Mouse (Mus musculus) kidney, embryonic 14.5 days (tissue): Measurements from ENCODE around the gene Clasp2. TPM values are rescaled to one million over a fixed set of nuclear protein-coding genes. Genes with fewer than 3 reads are reported as not detected.

Experiments used
- ATAC-seq: fragments of 200-750 bp; cut with Nextera tagmentation; 2 replicates; pipeline ENCODE4 v1.8.0; 2017; ENCODE audit warnings: moderate number of reproducible peaks, mild to moderate bottlenecking, moderate TSS enrichment, moderate library complexity; ENCODE audit not compliant: low FRiP score, low TSS enrichment
- H3K27ac ChIP-seq: fragments of 300-500 bp; sonication (generic); 2 replicates; pipeline ENCODE4 v1.5.1; 2014; ENCODE audit warnings: low read depth, mild to moderate bottlenecking, low read length, moderate library complexity, mixed read lengths
- H3K27me3 ChIP-seq: fragments of 300-500 bp; sonication (generic); 2 replicates; pipeline ENCODE4 v1.6.1; 2014; ENCODE audit warnings: mild to moderate bottlenecking, low read length; ENCODE audit not compliant: control insufficient read depth, insufficient read depth
- H3K36me3 ChIP-seq: fragments of 300-500 bp; sonication (generic); 2 replicates; pipeline ENCODE4 v1.6.1; 2014; ENCODE audit warnings: low read length, mixed read lengths; ENCODE audit not compliant: control insufficient read depth, insufficient read depth
- H3K4me1 ChIP-seq: fragments of 300-500 bp; sonication (generic); 2 replicates; pipeline ENCODE4 v1.6.1; 2014; ENCODE audit warnings: low read length, mixed read lengths; ENCODE audit not compliant: control insufficient read depth, insufficient read depth
- H3K4me2 ChIP-seq: fragments of 300-500 bp; sonication (generic); replicated peaks from 2 replicates; pipeline ENCODE4 v1.6.1; 2014; ENCODE audit warnings: low read depth, mild to moderate bottlenecking, low read length
- H3K4me3 ChIP-seq: fragments of 300-500 bp; sonication (generic); 2 replicates; pipeline ENCODE4 v1.5.1; 2014; ENCODE audit warnings: mild to moderate bottlenecking, low read length
- H3K9ac ChIP-seq: fragments of 300-500 bp; sonication (generic); 2 replicates; pipeline ENCODE4 v1.6.1; 2014; ENCODE audit warnings: low read depth, mild to moderate bottlenecking, low read length, moderate library complexity
- H3K9me3 ChIP-seq: fragments of 300-500 bp; sonication (generic); 2 replicates; pipeline ENCODE4 v1.6.1; 2016; ENCODE audit warnings: low read length; ENCODE audit not compliant: control insufficient read depth
- WGBS: fragments of 180-500 bp; shearing (Covaris S2); extraction: QIAGEN DNeasy Blood & Tissue Kit; methylation state at CpG from one replicate; pipeline ENCODE4 v1.1.7; 2014; 5-methylcytosine and 5-hydroxymethylcytosine counted together
- polyA plus RNA-seq: library from polyadenylated mRNA; unstranded; fragments of >200 nt; fragmentation: Nextera tagmentation; extraction: Ambion mirVana; gene quantifications from 2 replicates; pipeline ENCODE4 v1.2.1, GENCODE M21; 2014

The Clasp2 gene
- 20.3 and 29.6 TPM in 2 replicates for polyA plus RNA-seq

- Histone ChIP-seq H3K9me3 (no peaks in the 10 kb centered on the region), H3K27ac (peak within 1 kb of the TSS; percentile 80), H3K4me1 (peaks cover 3% of the 10 kb centered on the region; the same call in 1 of the 2 replicates), H3K36me3 (no peaks in the 10 kb centered on the region), H3K27me3 (no peaks in the 10 kb centered on the region), H3K4me3 (peak within 1 kb of the TSS; percentile 98), H3K9ac (peak within 1 kb of the TSS; percentile 88), H3K4me2 (peak within 1 kb of the TSS; percentile 80)
- 1% methylated on average over 50 of the region's 63 CpGs for WGBS
- ATAC-seq: peak; percentile 96
Measured at GRCm38 (mm10) chr9:113741108-113741636, at the start of gene Clasp2. Gene Clasp2, plus strand, starts transcription at chr9:113741473.

GRCm38 (mm10) chr9:113701441-113702160 lies 39.7 kb upstream of the Clasp2 start:
- 87% methylated on average over 5 of the region's 5 CpGs for WGBS
- H3K9ac ChIP-seq: no peak overlapping the region
- H3K36me3 ChIP-seq: peaks cover 17% of the 10 kb centered on the region; the same call in 1 of the 2 replicates
- no peak overlapping the region for H3K27ac ChIP-seq
- no peaks in the 10 kb centered on the region for H3K27me3 ChIP-seq
- H3K4me2 ChIP-seq: no peak overlapping the region
- ATAC-seq: no peak
- peaks cover 8% of the 10 kb centered on the region for H3K4me1 ChIP-seq
- H3K9me3 ChIP-seq: no peaks in the 10 kb centered on the region
- no peak overlapping the region for H3K4me3 ChIP-seq

GRCm38 (mm10) chr9:113706108-113706507 lies 35.2 kb upstream of the Clasp2 start:
- H3K4me3 ChIP-seq: peak overlapping the region; percentile 97; the same call in 1 of the 2 replicates
- no peaks in the 10 kb centered on the region for H3K27me3 ChIP-seq
- peaks cover 13% of the 10 kb centered on the region for H3K4me1 ChIP-seq
- no peak overlapping the region for H3K27ac ChIP-seq
- no peak for ATAC-seq
- H3K9me3 ChIP-seq: no peaks in the 10 kb centered on the region
- no peaks in the 10 kb centered on the region for H3K36me3 ChIP-seq
- 74% methylated on average over 2 of the region's 2 CpGs for WGBS
- H3K9ac ChIP-seq: peak overlapping the region; percentile 97; the same call in 1 of the 2 replicates
- peak overlapping the region; percentile 68 for H3K4me2 ChIP-seq

- peak overlapping the region; percentile 68 for H3K4me2 ChIP-seq
- H3K4me3 ChIP-seq: peak overlapping the region; percentile 97
- ATAC-seq: no peak
- H3K9me3 ChIP-seq: no peaks in the 10 kb centered on the region
- H3K27ac ChIP-seq: no peak overlapping the region; the same call in 1 of the 2 replicates
- peaks cover 13% of the 10 kb centered on the region for H3K4me1 ChIP-seq
- no peaks in the 10 kb centered on the region for H3K27me3 ChIP-seq
- no peaks in the 10 kb centered on the region for H3K36me3 ChIP-seq
- peak overlapping the region; percentile 97; the same call in 1 of the 2 replicates for H3K9ac ChIP-seq
- WGBS: 51% methylated on average over 9 of the region's 9 CpGs
Measured at GRCm38 (mm10) chr9:113706841-113707240, 34.4 kb upstream of the Clasp2 start.

- H3K27ac ChIP-seq: peak within 1 kb of the TSS; percentile 89
- peak; percentile 93 for ATAC-seq
- no peaks in the 10 kb centered on the region for H3K9me3 ChIP-seq
Measured at GRCm38 (mm10) chr9:113707481-113708360, 33.6 kb upstream of the Clasp2 start, which contains the start of gene Pdcd6ip. Gene Pdcd6ip, minus strand, starts transcription at chr9:113708259.

GRCm38 (mm10) chr9:113708361-113709280 lies 32.7 kb upstream of the Clasp2 start:
- Histone ChIP-seq H3K4me3 (peak overlapping the region; percentile 97), H3K4me2 (peak overlapping the region; percentile 68), H3K36me3 (no peaks in the 10 kb centered on the region), H3K9ac (peak overlapping the region; percentile 97; the same call in 1 of the 2 replicates), H3K27me3 (no peaks in the 10 kb centered on the region), H3K9me3 (no peaks in the 10 kb centered on the region), H3K4me1 (peaks cover 13% of the 10 kb centered on the region), H3K27ac (0 out of 2 replicates have a peak overlapping the region, but pooled peaks have one; percentile 89)
- 57% methylated on average over 19 of the region's 19 CpGs for WGBS
- no peak for ATAC-seq

More at GRCm38 (mm10) chr9:113707481-113708360, 33.6 kb upstream of the Clasp2 start, which contains the start of gene Pdcd6ip:
- H3K27me3 ChIP-seq: no peaks in the 10 kb centered on the region
- peak within 1 kb of the TSS; percentile 97 for H3K9ac ChIP-seq
- peak within 1 kb of the TSS; percentile 97 for H3K4me3 ChIP-seq
- H3K4me1 ChIP-seq: peaks cover 13% of the 10 kb centered on the region
- peak within 1 kb of the TSS; percentile 68 for H3K4me2 ChIP-seq
- 1% methylated on average over 71 of the region's 77 CpGs for WGBS
- H3K36me3 ChIP-seq: no peaks in the 10 kb centered on the region

- no peak overlapping the region for H3K27ac ChIP-seq
- no peak for ATAC-seq
- peaks cover 10% of the 10 kb centered on the region for H3K4me1 ChIP-seq
- WGBS: 86% methylated on average over 12 of the region's 12 CpGs
- no peak overlapping the region for H3K4me3 ChIP-seq
- H3K36me3 ChIP-seq: no peaks in the 10 kb centered on the region
- no peaks in the 10 kb centered on the region for H3K9me3 ChIP-seq
- H3K4me2 ChIP-seq: no peak overlapping the region
- no peak overlapping the region for H3K9ac ChIP-seq
- no peaks in the 10 kb centered on the region for H3K27me3 ChIP-seq
Measured at GRCm38 (mm10) chr9:113710871-113711270, 30.4 kb upstream of the Clasp2 start.

GRCm38 (mm10) chr9:113719063-113719462 lies 22.2 kb upstream of the Clasp2 start:
- ATAC-seq: peak; percentile 66; the same call in 1 of the 2 replicates
- WGBS: 51% methylated on average over 5 of the region's 5 CpGs
- H3K27me3 ChIP-seq: no peaks in the 10 kb centered on the region

More at GRCm38 (mm10) chr9:113719063-113719462, 22.2 kb upstream of the Clasp2 start:
- H3K4me1 ChIP-seq: no peaks in the 10 kb centered on the region
- H3K36me3 ChIP-seq: no peaks in the 10 kb centered on the region
- H3K9ac ChIP-seq: no peak overlapping the region
- H3K9me3 ChIP-seq: no peaks in the 10 kb centered on the region
- H3K27ac ChIP-seq: no peak overlapping the region
- no peak overlapping the region for H3K4me2 ChIP-seq
- H3K4me3 ChIP-seq: no peak overlapping the region
